Mouse (Mus musculus): ENCODE data around the gene Tesmin.

The Tesmin gene

DNA sequence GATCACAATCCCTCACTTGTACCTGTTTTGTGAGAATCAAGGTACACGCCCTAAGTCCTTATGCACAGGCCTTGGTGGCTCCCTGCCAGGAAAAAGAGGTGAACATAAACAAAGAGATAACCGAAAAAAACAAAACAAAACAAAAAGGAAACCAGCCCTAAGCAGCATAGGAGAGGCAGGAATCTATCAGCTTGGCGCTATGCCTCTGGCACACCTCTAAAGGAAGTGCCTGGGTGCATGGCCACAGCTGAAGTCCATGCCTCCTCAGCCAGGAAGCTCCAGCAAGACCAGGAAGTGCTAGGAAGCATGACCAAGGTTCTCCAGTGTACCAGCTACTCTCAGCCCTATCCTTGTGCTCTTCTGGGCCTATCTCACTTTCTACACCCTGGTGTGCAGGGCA is 60.6 kb downstream of the Tesmin start:
- DNase-seq: no peak

DNA sequence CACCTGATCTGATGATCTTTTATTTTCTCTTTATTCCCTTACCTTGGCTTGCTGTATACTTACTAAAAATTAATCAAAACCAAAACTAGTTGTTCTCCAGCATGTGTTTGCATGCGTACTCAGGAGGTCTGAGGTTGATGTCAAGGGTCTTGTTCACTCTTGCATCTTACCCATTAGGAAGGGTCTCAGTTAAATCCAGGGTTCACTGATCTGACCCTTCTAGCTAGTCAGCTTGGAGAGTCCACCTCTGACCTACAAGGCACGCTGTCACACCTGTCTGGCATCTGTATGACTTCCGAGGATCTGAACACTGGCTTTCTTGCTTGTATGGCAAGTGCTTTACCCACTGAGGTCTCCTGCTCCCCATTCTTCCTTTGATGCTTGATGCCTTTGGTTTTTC is 62.1 kb downstream of the Tesmin start:
- no peak for DNase-seq

DNA sequence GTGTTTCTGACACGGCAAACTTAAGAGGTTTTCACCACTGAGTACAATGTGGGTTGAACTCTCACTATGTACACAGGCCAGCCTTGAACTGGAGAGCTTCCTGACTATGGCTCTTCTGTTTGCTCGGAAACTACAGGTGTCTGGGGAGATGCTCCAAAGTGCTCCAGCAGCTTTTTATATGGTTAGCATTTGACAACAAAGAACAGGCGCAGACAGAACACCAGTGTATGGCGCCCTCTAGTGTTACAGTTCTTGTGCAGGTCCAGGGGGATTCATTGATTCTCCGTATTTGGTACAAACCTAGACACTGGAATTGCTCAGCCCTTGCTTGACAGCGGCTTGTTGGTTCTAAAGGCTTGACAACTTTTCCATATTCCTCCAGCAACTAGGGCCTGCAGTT is 62.5 kb downstream of the Tesmin start:
- peak; percentile 43 for DNase-seq

DNA sequence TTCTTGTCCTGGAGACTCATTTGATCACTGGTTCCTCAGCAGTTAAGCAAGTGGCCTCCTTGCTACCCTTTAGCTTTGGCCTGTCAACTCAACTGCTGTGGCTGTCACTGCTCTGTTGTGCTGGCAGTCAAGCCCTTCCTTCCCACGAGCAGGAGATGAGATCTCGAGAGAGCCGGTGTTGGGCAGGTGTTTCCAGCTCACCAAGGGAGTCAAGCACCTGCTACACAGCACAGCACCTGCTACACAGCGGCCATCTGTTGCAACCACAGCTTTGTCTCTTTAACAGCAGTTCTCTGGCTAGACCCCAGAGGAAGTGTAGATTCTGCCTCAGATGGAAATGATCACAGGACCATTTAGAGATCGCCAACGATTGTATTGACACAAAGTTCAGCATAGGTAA is 63.0 kb downstream of the Tesmin start:
- DNase-seq: no peak

Measured in cerebellum, adult 11 months (tissue).